Mouse (Mus musculus): ENCODE measurements around the gene Smarcc1.

Smarcc1 gene

DNA sequence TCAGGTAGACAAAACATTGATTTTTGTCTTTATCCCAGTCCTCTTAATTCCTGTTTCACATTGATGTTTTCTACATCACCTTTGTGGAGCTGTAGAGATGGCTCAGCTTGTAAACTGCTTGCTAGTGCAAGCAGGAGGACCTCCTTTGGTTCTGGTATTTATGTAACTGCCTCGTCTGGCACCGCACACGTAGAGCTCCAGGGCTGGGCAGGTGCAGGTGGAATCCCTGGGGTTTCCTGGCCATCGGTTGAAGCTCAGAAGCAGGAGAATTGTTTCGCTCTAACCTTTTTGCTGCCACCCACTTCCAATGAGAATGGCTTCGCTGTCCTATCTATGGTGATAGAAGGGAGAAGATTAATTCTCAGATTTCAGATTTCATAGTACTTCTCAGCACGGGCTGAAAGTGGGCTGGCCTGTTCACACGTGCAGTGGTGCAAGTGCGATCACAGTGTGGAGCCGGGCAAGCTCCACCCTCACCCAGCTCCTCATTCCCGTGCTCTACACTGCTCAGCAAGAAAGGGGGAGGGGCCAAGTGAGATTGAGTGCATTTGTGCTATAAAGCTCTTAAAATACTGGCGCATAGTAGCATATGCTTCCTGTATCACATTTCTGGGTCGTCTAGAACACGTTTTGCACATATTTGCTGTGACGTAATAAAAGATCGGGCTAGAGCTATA is 113.0 kb downstream of the Smarcc1 start:
- no peak for DNase-seq (ENCODE audit: low spot score)

DNA sequence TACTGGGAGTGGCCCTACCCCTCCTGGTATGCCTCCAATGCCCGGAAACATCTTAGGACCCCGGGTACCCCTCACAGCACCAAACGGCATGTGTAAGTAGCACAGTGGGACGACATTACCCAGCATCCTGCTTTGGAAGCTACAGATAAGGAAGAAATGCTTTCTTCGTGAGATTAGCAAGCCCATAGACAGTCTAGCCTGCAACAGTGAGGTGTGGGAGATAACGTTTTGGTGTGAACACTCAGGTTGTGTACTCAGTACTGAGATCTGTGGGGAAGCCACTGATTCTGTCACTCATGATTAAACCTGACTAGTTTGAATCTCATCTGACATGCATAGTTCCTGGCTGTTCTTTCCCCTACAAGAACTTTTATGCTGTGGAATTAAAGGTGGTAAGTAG is 117.5 kb downstream of the Smarcc1 start:
- DNase-seq (ENCODE audit: low spot score) = no peak

DNA sequence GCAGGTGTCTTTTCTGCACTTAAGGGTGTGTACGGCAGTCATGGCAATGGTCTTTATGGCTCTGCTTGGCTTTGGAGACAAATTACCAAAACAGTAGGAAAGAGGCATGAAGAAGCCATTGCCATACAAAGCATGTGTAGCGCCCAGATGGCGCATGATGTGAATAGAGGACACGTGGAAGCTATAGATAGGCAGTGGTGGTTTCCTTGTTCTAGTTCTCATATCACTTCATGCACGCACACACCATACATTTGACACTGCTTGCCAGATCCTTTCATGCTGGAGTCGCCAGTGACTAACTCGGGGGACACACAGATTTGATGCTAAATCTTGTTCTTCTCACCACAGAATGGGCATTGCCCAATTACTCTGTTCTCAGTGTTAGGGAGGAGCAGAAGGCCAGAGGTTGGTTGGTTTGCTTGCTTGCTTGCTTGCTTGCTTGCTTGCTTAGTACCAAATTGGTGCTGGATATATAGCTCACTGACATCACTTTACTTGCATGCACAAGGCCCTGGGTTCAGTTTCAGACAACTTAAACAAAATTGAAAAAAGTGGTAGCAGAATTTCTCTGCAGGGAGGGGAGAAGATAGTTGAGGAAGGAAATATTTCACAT is 125.8 kb downstream of the Smarcc1 start, which contains the start of gene Cspg5:
Cspg5 (plus strand) TSS at position 563 of the 613 bp plus-strand sequence.
- DNase-seq (ENCODE audit: low spot score) = no peak

DNA sequence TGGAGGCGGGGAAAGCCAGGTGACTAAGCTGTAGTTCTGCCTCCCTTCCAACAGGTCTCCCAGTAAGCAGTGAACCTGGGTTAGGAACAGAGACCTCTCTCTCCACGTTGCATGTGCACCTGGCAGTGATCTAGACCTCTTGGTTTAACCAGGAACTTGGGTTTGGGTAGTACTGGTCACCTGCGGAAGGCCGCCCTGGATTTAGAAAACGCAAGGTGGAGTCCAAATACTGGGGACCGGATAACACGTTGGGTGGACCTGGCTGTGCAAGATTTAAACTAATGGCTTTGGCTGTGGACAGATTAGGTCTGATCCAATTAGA is 127.0 kb downstream of the Smarcc1 start:
- DNase-seq (ENCODE audit: low spot score) = no peak

DNA sequence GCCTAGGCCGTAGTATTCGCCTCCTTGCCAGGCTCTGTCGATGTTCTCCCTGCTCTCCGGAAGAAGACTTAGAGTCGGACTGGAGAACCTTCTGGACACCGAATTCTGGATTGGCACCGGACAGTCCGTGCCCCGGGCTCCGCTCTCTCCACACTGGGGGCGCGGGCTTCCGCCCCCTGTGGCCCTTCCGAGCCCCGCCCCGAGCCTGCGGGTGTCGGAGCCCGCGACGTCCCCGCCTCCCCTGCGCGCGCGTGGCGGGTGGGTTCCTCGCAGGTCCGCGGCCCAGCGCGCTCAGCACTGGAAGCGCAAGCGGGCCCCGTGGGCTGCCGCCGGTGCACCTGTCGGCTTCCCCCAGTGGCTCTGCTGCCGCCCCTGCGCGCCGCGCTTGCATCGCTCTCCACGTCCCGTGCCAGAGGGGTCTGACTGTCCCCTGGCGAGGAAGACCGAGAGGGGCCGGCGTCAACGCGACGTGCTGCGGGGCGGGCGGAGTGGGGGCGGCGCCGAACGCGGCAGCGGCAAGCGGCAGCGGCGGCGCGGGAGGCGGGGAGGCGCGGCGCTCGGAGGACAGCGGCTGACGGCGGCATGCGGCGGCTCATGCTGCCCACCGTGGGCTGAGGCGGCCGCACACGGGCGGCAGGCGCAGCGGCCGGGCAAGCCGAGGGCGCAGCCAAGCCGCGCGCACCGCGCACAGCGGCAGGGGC is 127.5 kb downstream of the Smarcc1 start:
- no peak for DNase-seq (ENCODE audit: low spot score)

DNA sequence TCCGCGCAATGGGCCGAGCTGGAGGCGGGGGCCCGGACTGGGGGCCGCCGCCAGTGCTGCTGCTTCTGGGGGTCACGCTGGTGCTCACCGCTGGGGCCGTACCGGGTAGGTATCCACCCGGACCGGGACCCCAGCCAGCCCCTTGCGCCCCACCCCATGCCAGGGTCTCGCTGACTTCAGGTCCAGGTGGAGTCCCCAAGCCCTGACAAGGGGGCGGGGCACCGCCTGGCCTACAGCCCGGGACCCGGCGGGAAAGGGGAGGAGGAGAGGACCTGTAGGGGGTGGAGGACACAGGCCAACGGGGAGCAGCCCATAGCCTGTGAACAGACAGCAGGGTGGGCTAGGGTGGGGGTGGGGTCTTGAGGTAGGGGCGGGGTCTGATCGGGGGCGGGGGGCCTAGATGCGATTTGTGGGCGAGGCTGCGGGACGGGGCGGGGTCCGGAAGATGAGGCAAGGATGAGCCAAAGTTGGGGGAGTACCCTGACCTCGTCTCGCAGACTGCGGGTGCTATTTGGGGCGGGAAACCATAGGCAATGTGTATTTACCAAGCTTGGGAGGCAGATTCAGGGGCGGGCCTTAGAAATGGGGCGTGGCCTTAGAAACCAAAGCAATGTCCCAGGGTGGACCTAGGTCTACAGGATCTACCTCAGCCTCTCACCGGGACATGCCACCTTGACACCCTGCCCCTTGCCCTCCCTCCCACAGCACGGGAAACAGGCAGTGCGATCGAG is 128.2 kb downstream of the Smarcc1 start:
- DNase-seq (ENCODE audit: low spot score) = no peak

DNA sequence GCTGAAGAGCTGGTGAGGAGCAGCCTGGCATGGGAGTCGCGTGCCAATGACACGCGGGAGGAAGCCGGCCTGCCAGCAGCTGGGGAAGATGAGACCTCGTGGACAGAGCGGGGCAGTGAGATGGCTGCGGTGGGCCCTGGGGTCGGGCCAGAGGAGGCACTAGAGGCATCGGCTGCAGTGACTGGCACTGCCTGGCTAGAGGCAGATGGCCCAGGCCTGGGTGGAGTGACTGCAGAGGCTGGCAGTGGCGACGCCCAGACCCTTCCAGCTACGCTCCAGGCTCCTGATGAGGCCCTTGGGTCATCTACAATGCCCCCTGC is 128.8 kb downstream of the Smarcc1 start:
- no peak for DNase-seq (ENCODE audit: low spot score)

DNA sequence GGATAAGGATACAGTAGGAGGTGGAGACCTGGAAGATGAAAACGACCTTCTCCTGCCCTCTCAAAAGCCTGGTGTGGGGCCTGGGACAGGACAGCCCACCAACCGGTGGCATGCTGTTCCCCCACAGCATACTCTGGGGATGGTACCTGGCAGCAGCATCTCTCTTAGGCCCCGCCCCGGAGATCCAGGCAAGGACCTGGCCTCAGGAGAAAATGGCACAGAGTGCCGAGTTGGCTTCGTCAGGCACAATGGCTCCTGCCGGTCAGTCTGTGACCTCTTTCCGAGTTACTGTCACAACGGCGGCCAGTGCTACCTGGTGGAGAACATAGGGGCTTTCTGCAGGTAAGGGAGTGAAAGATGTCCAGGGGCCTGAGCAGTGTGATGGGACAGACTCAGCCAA is 129.5 kb downstream of the Smarcc1 start:
- DNase-seq (ENCODE audit: low spot score) = no peak

DNA sequence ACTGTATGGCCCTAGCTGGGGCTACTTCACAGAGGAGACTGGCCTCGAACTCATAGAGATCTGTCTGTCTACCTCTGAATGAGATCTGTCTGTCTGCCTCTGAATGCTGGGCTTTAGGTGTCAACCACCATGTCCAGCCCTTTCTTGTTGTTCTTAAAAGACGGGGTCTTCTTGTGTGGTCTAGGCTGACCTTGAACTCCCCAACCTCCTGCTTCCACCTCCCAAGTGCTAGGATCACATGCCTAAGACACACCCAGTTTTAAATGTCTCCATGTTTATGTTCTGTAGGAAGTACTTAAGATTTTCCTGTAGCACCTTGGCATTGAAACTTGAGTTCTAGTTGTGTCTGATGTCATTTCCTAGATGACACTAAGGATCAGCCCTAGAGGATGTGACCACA is 131.4 kb downstream of the Smarcc1 start:
- no peak for DNase-seq (ENCODE audit: low spot score)

DNA sequence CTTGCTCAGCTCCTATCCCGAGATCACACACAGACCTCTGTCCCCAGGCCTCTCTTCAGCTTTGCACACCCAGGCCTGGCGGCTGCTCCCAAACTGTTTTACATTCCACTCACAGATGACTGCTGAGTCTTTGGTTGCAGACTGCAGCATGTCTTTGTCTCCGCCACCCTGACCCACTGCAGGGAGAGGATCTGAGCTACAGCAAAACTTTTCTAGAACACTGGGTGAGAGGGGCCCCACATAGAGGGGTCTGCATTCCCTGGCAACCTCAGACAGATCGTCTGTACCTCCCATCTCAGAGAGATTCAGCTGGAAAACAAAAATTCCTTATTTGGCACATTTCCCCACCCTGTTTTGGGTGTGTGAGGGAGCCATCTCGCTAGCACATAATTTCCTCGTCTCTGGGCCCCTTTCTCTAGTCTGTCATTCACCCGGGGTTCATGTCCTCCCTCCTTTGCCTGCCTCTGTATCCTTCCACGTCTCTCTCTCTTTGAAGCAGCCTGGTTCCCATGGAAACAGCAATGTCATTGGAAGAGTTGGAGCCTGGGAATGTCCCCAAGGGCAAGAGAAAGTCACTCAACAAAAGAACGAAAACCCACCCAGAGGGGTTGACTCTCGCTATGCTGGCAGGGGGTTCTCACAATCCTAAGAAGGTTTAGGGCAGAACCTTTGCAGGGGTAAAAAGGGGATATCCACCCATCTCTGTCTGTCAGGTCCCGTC is 132.5 kb downstream of the Smarcc1 start:
- DNase-seq (ENCODE audit: low spot score) = no peak

DNA sequence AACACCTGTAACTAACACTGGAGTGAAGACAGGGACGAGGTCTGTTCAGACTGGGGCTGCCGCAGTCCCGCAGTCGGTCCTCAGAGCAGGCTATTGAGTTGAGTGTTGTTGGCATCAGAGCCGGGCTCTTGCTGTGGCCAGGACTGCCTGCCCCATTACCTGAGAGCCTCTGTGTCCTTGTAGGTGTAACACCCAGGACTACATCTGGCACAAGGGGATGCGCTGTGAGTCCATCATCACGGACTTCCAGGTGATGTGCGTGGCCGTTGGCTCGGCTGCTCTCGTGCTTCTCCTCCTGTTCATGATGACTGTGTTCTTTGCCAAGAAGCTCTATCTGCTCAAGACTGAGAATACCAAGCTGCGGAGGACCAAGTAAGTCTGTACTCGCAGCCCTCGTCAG is 133.3 kb downstream of the Smarcc1 start:
- DNase-seq (ENCODE audit: low spot score) = no peak

DNA sequence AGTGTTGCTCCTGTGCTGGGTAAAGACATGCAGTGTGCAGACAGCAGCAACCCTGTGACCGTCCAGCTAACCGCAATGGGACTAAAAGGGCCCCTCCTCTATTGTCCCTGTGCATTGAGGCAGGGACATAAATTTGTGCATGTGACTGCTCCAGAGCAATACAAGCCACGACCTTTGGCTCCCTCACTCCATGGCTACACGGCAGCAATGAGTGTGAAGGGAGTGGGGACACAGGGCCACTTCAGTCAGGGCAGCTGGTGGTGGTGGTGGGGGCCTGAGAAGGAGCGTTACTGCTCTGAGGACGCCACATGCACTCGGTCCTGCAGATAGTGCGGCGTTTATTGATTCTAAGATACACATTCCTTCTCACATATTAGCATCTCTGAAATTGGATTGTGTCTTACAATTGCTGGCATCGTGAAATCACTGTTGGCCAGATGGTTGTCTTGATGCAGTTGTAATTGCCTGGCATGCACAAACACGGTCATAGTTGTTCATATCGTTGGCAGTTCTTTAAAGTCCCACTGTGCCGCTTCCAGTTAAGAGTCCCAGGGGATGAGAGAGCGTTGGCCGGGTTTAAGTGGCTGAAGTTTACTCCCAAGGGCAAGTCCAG is 138.0 kb downstream of the Smarcc1 start:
- no peak for DNase-seq (ENCODE audit: low spot score)

DNA sequence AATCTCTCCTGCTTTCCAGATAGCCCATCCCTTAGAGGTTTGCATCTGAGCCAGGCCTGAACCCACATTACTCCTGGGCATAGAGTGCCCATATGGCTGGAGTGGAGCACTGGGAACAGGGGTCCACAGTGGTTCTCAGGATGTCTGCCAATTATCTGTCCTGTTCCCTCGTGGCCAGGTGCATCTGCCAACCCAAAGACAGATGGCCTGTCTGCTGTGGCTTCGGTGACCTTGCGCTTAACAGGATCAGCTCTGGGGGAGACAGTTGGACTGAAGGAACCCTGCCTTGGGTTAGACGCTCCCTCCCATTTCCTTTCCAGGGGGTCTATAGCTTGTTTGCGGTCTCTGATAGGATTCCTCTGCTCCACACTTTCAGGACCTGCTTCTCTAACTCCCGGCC is 141.1 kb downstream of the Smarcc1 start:
- no peak for DNase-seq (ENCODE audit: low spot score)

DNA sequence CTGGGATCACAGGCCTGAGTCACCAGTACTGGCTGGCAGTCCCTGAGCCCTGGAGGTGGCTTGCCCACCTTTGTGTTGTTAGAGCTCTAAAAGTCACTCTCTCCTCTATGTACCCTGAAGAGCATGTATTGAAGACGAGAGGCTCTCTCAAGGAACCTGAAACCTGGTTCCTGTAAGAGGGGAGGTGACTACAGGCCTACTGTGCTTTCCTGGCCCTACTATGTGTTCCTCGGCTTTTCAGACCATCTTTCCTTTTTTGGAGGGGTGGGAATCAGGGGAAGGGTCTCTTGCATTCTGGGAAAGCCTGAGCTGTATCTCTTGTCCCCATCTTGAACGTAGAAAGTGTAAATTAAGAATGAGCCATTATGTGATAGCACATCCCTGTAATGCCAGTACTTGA is 141.6 kb downstream of the Smarcc1 start:
- no peak for DNase-seq (ENCODE audit: low spot score)

DNA sequence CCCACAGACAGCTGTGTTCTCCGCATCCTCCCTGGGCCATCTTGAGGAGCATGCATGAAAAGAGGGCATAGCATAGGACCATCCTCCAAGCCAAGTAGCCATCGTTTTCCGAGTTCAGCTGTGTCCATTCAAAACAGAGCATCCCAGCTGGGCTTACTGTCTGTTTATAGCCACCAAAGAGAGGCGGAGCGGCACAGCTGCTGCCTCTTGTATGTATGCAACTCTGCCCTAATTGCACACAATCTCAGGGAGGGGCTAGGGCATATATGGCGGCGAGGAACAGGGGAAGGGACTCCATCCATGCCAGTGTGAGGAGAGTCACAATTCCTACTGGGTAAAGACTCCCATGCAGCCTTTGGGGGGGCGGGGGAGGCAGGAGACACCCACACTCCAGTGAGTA is 145.7 kb downstream of the Smarcc1 start:
- DNase-seq (ENCODE audit: low spot score) = no peak

DNA sequence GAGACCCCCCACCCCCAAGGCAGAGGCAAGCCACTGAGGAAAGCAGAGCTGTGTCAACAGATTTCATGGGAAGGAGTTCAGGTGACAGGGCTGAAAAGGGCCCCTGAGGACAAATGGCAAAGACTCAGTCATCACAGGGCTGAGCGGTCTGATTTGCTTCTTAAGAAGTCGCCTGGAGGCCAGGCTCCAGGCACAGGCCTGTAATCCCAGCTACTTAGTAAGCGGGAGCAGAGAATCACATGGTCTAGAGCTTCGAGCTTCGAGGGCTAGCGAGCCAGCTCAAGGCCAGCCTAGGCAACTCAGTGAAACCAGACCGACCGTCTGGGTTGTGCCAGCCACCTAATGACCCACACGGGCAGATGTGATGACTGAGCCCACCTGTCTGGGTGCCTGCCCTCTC is 147.5 kb downstream of the Smarcc1 start:
- DNase-seq (ENCODE audit: low spot score) = no peak

DNA sequence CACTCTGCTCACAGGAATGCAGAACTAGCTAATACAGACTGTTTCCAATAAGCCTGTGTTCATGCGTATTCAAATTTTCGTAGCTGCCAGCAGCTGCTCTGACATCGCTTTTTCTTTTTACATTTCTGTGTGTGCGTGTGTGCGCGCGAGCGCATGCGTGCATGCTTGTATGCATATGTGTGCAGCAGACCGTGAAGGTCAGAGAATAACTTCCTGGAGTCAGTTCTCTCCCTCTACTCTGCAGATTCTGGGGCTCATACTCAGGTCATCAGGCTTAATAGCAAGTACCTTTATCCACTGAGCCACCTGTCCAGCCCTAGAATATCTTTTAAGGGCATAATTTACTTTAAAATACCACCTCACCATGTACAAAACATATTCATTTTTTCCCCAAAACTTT is 150.9 kb downstream of the Smarcc1 start:
- no peak for DNase-seq (ENCODE audit: low spot score)

DNA sequence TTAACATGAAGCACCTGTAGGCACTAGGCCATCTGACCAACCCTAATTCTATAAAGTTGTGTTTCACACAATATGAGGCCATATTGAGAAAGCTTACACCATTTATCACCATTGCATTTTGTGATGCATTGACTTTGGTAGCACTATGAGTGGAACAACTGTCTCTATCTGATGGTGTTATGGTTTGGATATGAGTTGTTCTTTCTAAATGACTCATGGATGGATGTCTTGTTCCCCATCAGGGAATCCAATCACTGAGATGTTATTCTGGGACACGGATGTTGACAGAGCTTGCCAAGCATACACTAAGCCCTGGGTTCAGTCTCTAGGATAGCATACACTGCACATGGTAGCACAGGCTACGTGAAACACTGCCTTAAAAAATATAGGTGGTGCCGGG is 154.8 kb downstream of the Smarcc1 start:
- DNase-seq (ENCODE audit: low spot score) = no peak

DNA sequence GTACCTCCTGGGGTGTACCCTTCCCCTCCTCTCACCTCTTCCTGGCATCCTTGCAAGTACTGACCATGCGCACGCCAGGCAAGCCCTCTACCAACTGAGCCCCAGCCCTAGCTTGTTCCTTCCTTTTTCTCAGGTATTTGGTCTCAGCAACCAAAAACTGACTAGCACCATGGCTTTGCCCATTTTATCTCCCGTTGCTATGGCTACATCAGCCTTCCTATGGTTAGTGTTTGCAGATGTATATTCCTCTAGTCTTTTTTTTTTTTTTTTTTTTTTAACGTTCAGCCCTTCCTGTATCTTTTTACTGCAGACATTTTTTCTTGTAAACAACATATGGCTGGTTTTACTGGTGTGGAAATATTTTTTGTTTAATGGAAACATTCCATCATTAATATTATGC is 156.0 kb downstream of the Smarcc1 start:
- DNase-seq (ENCODE audit: low spot score) = no peak

DNA sequence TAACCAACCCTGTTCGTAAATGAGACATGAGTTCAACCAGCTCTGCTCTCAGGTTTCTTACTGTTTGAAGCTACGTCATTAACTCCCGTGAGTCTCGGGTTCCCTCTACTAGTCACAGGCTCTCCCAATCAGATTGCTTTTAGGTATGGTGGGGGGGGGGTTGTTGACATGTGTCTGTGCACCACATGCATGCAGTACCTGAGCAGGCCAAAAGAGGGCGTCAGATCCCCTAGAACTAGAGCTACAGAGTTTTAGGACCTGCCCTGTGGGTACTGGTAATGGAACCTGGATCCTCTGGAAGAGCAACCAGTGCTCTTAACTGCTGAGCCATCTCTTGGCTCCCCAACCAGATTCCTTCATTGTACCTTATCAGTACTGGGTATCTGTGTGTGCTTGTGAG is 158.4 kb downstream of the Smarcc1 start:
- DNase-seq (ENCODE audit: low spot score) = no peak

DNA sequence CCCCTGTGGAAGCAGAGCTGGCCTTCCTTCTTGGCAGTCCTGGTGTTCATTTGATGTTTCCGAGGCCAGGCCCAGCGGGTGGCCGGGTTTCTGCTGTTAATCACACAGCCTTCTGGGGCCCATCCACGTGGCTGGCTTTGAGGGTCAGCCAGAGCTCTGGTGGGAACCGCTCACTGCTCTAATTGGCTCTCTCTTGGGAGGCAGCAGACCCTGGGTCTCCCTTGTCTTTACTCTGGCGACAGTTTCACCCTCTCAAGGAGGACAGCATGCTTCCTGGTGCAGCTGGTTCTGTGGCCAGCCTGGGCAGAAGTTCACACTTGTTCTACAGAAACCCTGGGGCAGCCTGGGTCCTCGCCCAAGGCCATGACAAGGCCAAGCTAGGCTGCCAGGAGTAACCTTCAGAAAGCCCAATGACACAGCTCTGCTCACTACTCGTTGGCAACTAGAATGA is 159.9 kb downstream of the Smarcc1 start:
- no peak for DNase-seq (ENCODE audit: low spot score)
